Mouse (Mus musculus): ENCODE data around the gene Mat1a. TPM values are rescaled to one million over a fixed set of nuclear protein-coding genes. Genes with fewer than 3 reads are reported as not detected.

Gene Mat1a
- total RNA-seq, 1 experiment from 2014 or later: not detected

Other genes starting within 250 kb of the Mat1a start
- gene Sh2d4b, start 211.8 kb upstream of the Mat1a start, total RNA-seq (2017): 0.35 and 1.1 TPM in 2 replicates
- gene Tspan14, start 138.2 kb upstream of the Mat1a start, total RNA-seq (2017): 57.2 and 76.9 TPM in 2 replicates
- 37.0 and 46.1 TPM in 2 replicates for gene Fam213a, start 91.2 kb upstream of the Mat1a start, total RNA-seq (2017)
- not detected in 2 replicates for gene Dydc2, start 35.8 kb upstream of the Mat1a start, total RNA-seq (2017)
- gene Dydc1, start 32.1 kb upstream of the Mat1a start, total RNA-seq (2017): not detected in 2 replicates
- not detected in 2 replicates for gene Sftpa1, start 26.7 kb downstream of the Mat1a start, total RNA-seq (2017)
- not detected in 2 replicates for gene Mbl1, start 46.4 kb downstream of the Mat1a start, total RNA-seq (2017)
- gene Sftpd, start 80.1 kb downstream of the Mat1a start, total RNA-seq (2017): not detected in 2 replicates
- not detected in 2 replicates for gene Gm2832, start 173.8 kb downstream of the Mat1a start, total RNA-seq (2017)
- gene Gm5798, start 243.6 kb downstream of the Mat1a start, total RNA-seq (2017): not detected in 2 replicates

All from hematopoietic stem cell, adult 5-6 weeks (primary cell).